Mouse (Mus musculus) CH12.LX (cell line): ENCODE results near the gene Agmat.

Source experiments
- CHD2 ChIP-seq: IDR thresholded peaks from 2 replicates; pipeline ENCODE4 v1.6.1; 2011; ENCODE audit warnings: low read length, improper control_type of control experiment
- CTCF ChIP-seq, 2 experiments: IDR thresholded peaks in 1 of 2; conservative IDR thresholded peaks in 1 of 2; 2 replicates each; pipeline ENCODE4 v1.5.1; 2011 to 2012; ENCODE audit warnings: low read depth in 2 of 2, low read length in 2 of 2, improper control_type of control experiment in 1 of 2, inconsistent platforms in 1 of 2, mild to moderate bottlenecking in 1 of 2, moderate library complexity in 1 of 2
- SIN3A ChIP-seq: IDR thresholded peaks from 2 replicates; pipeline ENCODE4 v1.6.1; 2012; ENCODE audit warnings: low read length, improper control_type of control experiment, inconsistent platforms
- USF1 ChIP-seq: IDR thresholded peaks from 2 replicates; pipeline ENCODE4 v1.6.1; 2014; ENCODE audit warnings: low read depth, mild to moderate bottlenecking, inconsistent platforms, low read length, improper control_type of control experiment
- ZNF384 ChIP-seq: IDR thresholded peaks from 2 replicates; pipeline ENCODE4 v1.6.1; 2012; ENCODE audit warnings: low read depth, low read length, improper control_type of control experiment, inconsistent platforms

GRCm38 (mm10) chr4:141725277-141725676 is 21.2 kb upstream of the Agmat start:
- TF ChIP-seq CTCF (conservative IDR thresholded peaks at IDR 0.05 in 1 of 2, IDR thresholded peaks at IDR 0.05 in 1 of 2; ENCODE audit: low read depth in 2 of 2, low read length in 2 of 2) (no peak), CHD2 (no peak), ZNF384 (no peak), USF1 (no peak), SIN3A (no peak)
